Mouse (Mus musculus) neural tube, embryonic 15.5 days (tissue): ENCODE measurements around the gene Helb. TPM values are rescaled to one million over a fixed set of nuclear protein-coding genes. Genes with fewer than 3 reads are reported as not detected.
A peak's percentile ranks its signal among the peaks of the same experiment; 100 is the strongest.
"Not testable (repeated sequence)": the region's sequence is repeated elsewhere in the genome, so short reads cannot be mapped to it uniquely, and the experiment has no call there.

Experiments
- ATAC-seq: fragments of 200-750 bp; cut with Nextera tagmentation; 2 replicates; pipeline ENCODE4 v1.8.0; 2017; ENCODE audit warnings: mild to moderate bottlenecking, moderate TSS enrichment, moderate library complexity; ENCODE audit not compliant: low FRiP score
- H3K27ac ChIP-seq: fragments of 300-500 bp; sonication (generic); replicated peaks from 2 replicates; pipeline ENCODE4 v1.5.1; 2015; ENCODE audit warnings: mild to moderate bottlenecking, inconsistent platforms
- H3K27me3 ChIP-seq: fragments of 300-500 bp; sonication (generic); replicated peaks from 2 replicates; pipeline ENCODE4 v1.6.1; 2015; ENCODE audit warnings: inconsistent platforms
- H3K36me3 ChIP-seq: fragments of 300-500 bp; sonication (generic); 2 replicates; pipeline ENCODE4 v1.6.1; 2015; ENCODE audit warnings: inconsistent platforms
- H3K4me1 ChIP-seq: fragments of 300-500 bp; sonication (generic); 2 replicates; pipeline ENCODE4 v1.6.1; 2015; ENCODE audit warnings: inconsistent platforms
- H3K4me2 ChIP-seq: fragments of 300-500 bp; sonication (generic); 2 replicates; pipeline ENCODE4 v1.6.1; 2015; ENCODE audit warnings: inconsistent platforms, mild to moderate bottlenecking, moderate library complexity
- H3K4me3 ChIP-seq: fragments of 300-500 bp; sonication (generic); replicated peaks from 2 replicates; pipeline ENCODE4 v1.5.1; 2015; ENCODE audit warnings: mild to moderate bottlenecking, inconsistent platforms
- H3K9ac ChIP-seq: fragments of 300-500 bp; sonication (generic); replicated peaks from 2 replicates; pipeline ENCODE4 v1.6.1; 2015; ENCODE audit warnings: mild to moderate bottlenecking, inconsistent platforms
- H3K9me3 ChIP-seq: fragments of 300-500 bp; sonication (generic); replicated peaks from 2 replicates; pipeline ENCODE4 v1.6.1; 2016; ENCODE audit warnings: inconsistent platforms
- WGBS: fragments of 180-500 bp; shearing (Covaris S2); methylation state at CpG from one replicate; pipeline ENCODE4 v1.1.7; 2015; ENCODE audit warnings: mixed read lengths; 5-methylcytosine and 5-hydroxymethylcytosine counted together
- polyA plus RNA-seq: library from polyadenylated mRNA; unstranded; fragments of >200 nt; fragmentation: Nextera tagmentation; extraction: Ambion mirVana; gene quantifications from 2 replicates; pipeline ENCODE4 v1.2.1, GENCODE M21; 2015

Helb gene
- polyA plus RNA-seq, 1 experiment from 2014 or later, result 2.6 TPM

- Histone ChIP-seq H3K9ac (no peak overlapping the region), H3K27ac (no peak overlapping the region), H3K27me3 (no peaks in the 10 kb centered on the region), H3K9me3 (no peaks in the 10 kb centered on the region), H3K4me2 (no peak overlapping the region), H3K4me3 (no peak overlapping the region), H3K36me3 (no peaks in the 10 kb centered on the region), H3K4me1 (peaks cover 3% of the 10 kb centered on the region; the same call in 1 of the 2 replicates)
- WGBS, result 53% methylated on average over 7 of the region's 7 CpGs
- no peak for ATAC-seq
These were observed 12.1 kb upstream of the Helb start for GRCm38 (mm10) chr10:120124801-120125464.

- no peaks in the 10 kb centered on the region for H3K27me3 ChIP-seq
- H3K4me2 ChIP-seq, result no peak overlapping the region
- H3K27ac ChIP-seq, result no peak overlapping the region
- H3K9ac ChIP-seq, result no peak overlapping the region
- H3K36me3 ChIP-seq, result no peaks in the 10 kb centered on the region
- H3K9me3 ChIP-seq, result no peaks in the 10 kb centered on the region
- 96% methylated on average over 3 of the region's 3 CpGs for WGBS
- ATAC-seq, result no peak
- H3K4me1 ChIP-seq, result peaks cover 3% of the 10 kb centered on the region; the same call in 1 of the 2 replicates
- H3K4me3 ChIP-seq, result no peak overlapping the region
These were observed 10.9 kb upstream of the Helb start for GRCm38 (mm10) chr10:120123721-120124120.

GRCm38 (mm10) chr10:120115249-120115648, 2.5 kb upstream of the Helb start:
- no peaks in the 10 kb centered on the region for H3K9me3 ChIP-seq
- no peak overlapping the region for H3K9ac ChIP-seq
- no peak overlapping the region for H3K4me2 ChIP-seq
- peaks cover 9% of the 10 kb centered on the region for H3K4me1 ChIP-seq
- H3K27ac ChIP-seq, result no peak overlapping the region
- H3K4me3 ChIP-seq, result no peak overlapping the region
- ATAC-seq, result no peak
- no peaks in the 10 kb centered on the region for H3K27me3 ChIP-seq
- 94% methylated on average over 1 of the region's 1 CpGs for WGBS
- H3K36me3 ChIP-seq, result no peaks in the 10 kb centered on the region

GRCm38 (mm10) chr10:120114493-120114892, 1.7 kb upstream of the Helb start:
- no peak for ATAC-seq
- no peaks in the 10 kb centered on the region for H3K27me3 ChIP-seq
- no peak overlapping the region for H3K27ac ChIP-seq
- H3K9me3 ChIP-seq, result no peaks in the 10 kb centered on the region
- no peak overlapping the region for H3K9ac ChIP-seq
- no peak overlapping the region for H3K4me2 ChIP-seq
- 42% methylated on average over 7 of the region's 7 CpGs for WGBS
- no peaks in the 10 kb centered on the region for H3K36me3 ChIP-seq
- peaks cover 9% of the 10 kb centered on the region for H3K4me1 ChIP-seq
- no peak overlapping the region for H3K4me3 ChIP-seq

- no peak overlapping the region for H3K4me2 ChIP-seq
- H3K4me1 ChIP-seq, result peaks cover 9% of the 10 kb centered on the region
- H3K9me3 ChIP-seq, result no peaks in the 10 kb centered on the region
- WGBS, result 71% methylated on average over 6 of the region's 6 CpGs
- H3K9ac ChIP-seq, result no peak overlapping the region
- H3K4me3 ChIP-seq, result no peak overlapping the region
- H3K27me3 ChIP-seq, result no peaks in the 10 kb centered on the region
- ATAC-seq, result no peak
- no peaks in the 10 kb centered on the region for H3K36me3 ChIP-seq
- H3K27ac ChIP-seq, result no peak overlapping the region
These were observed 1.2 kb upstream of the Helb start for GRCm38 (mm10) chr10:120113980-120114379.

- not testable (repeated sequence) for H3K27me3 ChIP-seq, H3K9me3 ChIP-seq, ATAC-seq, H3K4me1 ChIP-seq, H3K27ac ChIP-seq, H3K36me3 ChIP-seq
- Histone ChIP-seq H3K4me3 (peak overlapping the region; percentile 74), H3K9ac (0 out of 2 replicates have a peak overlapping the region, but pooled peaks have one; percentile 65), H3K4me2 (peak overlapping the region; percentile 84)
- WGBS, result 73% methylated on average over 9 of the region's 9 CpGs
These were observed 695 bp upstream of the Helb start for GRCm38 (mm10) chr10:120113482-120113881.

GRCm38 (mm10) chr10:120111691-120112319, 982 bp downstream of the Helb start:
- no peaks in the 10 kb centered on the region for H3K36me3 ChIP-seq
- no peaks in the 10 kb centered on the region for H3K27me3 ChIP-seq
- no peaks in the 10 kb centered on the region for H3K9me3 ChIP-seq
- ATAC-seq, result no peak
- H3K4me2 ChIP-seq, result peak overlapping the region; percentile 84
- WGBS, result 76% methylated on average over 3 of the region's 3 CpGs
- peak overlapping the region; percentile 74 for H3K4me3 ChIP-seq
- peak overlapping the region; percentile 65 for H3K9ac ChIP-seq
- H3K27ac ChIP-seq, result no peak overlapping the region
- H3K4me1 ChIP-seq, result peaks cover 9% of the 10 kb centered on the region

GRCm38 (mm10) chr10:120100806-120101205, 12.0 kb downstream of the Helb start:
- WGBS, result 95% methylated on average over 1 of the region's 1 CpGs
- no peak overlapping the region for H3K9ac ChIP-seq
- no peak overlapping the region for H3K4me2 ChIP-seq
- no peak for ATAC-seq
- H3K27ac ChIP-seq, result no peak overlapping the region
- H3K9me3 ChIP-seq, result no peaks in the 10 kb centered on the region
- no peak overlapping the region for H3K4me3 ChIP-seq
- no peaks in the 10 kb centered on the region for H3K27me3 ChIP-seq
- peaks cover 9% of the 10 kb centered on the region for H3K36me3 ChIP-seq
- H3K4me1 ChIP-seq, result no peaks in the 10 kb centered on the region

- WGBS, result 93% methylated on average over 5 of the region's 5 CpGs
- H3K9me3 ChIP-seq, result no peaks in the 10 kb centered on the region
- 0 out of 2 replicates have a peak, but pooled peaks cover 6% of the 10 kb centered on the region for H3K36me3 ChIP-seq
- no peak overlapping the region for H3K27ac ChIP-seq
- no peaks in the 10 kb centered on the region for H3K4me1 ChIP-seq
- no peak overlapping the region for H3K9ac ChIP-seq
- no peaks in the 10 kb centered on the region for H3K27me3 ChIP-seq
- H3K4me2 ChIP-seq, result no peak overlapping the region
- no peak overlapping the region for H3K4me3 ChIP-seq
- ATAC-seq, result no peak
These were observed 15.2 kb downstream of the Helb start for GRCm38 (mm10) chr10:120097564-120097963.

- Histone ChIP-seq H3K4me3 (no peak overlapping the region), H3K27me3 (no peaks in the 10 kb centered on the region), H3K36me3 (0 out of 2 replicates have a peak, but pooled peaks cover 6% of the 10 kb centered on the region), H3K27ac (no peak overlapping the region), H3K9me3 (no peaks in the 10 kb centered on the region), H3K4me2 (no peak overlapping the region), H3K9ac (no peak overlapping the region), H3K4me1 (no peaks in the 10 kb centered on the region)
- ATAC-seq, result no peak
- 93% methylated on average over 5 of the region's 5 CpGs for WGBS
These were observed 17.1 kb downstream of the Helb start for GRCm38 (mm10) chr10:120095716-120096115.

GRCm38 (mm10) chr10:120095136-120095535, 17.7 kb downstream of the Helb start:
- no peaks in the 10 kb centered on the region for H3K9me3 ChIP-seq
- ATAC-seq, result no peak
- 94% methylated on average over 9 of the region's 9 CpGs for WGBS
- no peak overlapping the region for H3K27ac ChIP-seq
- H3K4me3 ChIP-seq, result no peak overlapping the region
- no peak overlapping the region for H3K4me2 ChIP-seq
- H3K36me3 ChIP-seq, result 0 out of 2 replicates have a peak, but pooled peaks cover 6% of the 10 kb centered on the region
- H3K27me3 ChIP-seq, result no peaks in the 10 kb centered on the region
- no peaks in the 10 kb centered on the region for H3K4me1 ChIP-seq
- H3K9ac ChIP-seq, result no peak overlapping the region

GRCm38 (mm10) chr10:120092548-120092947, 20.2 kb downstream of the Helb start:
- H3K4me3 ChIP-seq, result no peak overlapping the region
- no peak overlapping the region for H3K27ac ChIP-seq
- H3K36me3 ChIP-seq, result peaks cover 11% of the 10 kb centered on the region
- WGBS, result 91% methylated on average over 12 of the region's 12 CpGs
- no peak for ATAC-seq
- H3K9me3 ChIP-seq, result no peaks in the 10 kb centered on the region
- no peaks in the 10 kb centered on the region for H3K4me1 ChIP-seq
- H3K27me3 ChIP-seq, result no peaks in the 10 kb centered on the region
- H3K9ac ChIP-seq, result no peak overlapping the region
- H3K4me2 ChIP-seq, result no peak overlapping the region
